Mouse (Mus musculus) megakaryocyte-erythroid progenitor cell, adult 5-6 weeks (primary cell): ENCODE measurements around the gene Pbx1. TPM values are rescaled to one million over a fixed set of nuclear protein-coding genes. Genes with fewer than 3 reads are reported as not detected.

Experiments
- ATAC-seq: replicated peaks from 2 replicates; pipeline ENCODE4 v1.8.0; 2016; ENCODE audit warnings: mild to moderate bottlenecking, inconsistent platforms; ENCODE audit not compliant: severe bottlenecking, poor library complexity, low FRiP score, low TSS enrichment
- total RNA-seq, 2 experiments: library from RNA; stranded (forward) in 1 of 2; stranded (reverse) in 1 of 2; fragments of 200-1000, 215-1000 nt in 1 of 2; fragments of >200 nt in 1 of 2; fragmentation: Nextera tagmentation in 1 of 2; gene quantifications; 2 replicates each; pipeline ENCODE4 v1.2.3; 2014 to 2017

Pbx1 gene
- total RNA-seq, 2 experiments from 2014 or later: 6.9 to 11.0 TPM

GRCm38 (mm10) chr1:168391617-168392499 is 40.2 kb downstream of the Pbx1 start:
- no peak for ATAC-seq

DNA sequence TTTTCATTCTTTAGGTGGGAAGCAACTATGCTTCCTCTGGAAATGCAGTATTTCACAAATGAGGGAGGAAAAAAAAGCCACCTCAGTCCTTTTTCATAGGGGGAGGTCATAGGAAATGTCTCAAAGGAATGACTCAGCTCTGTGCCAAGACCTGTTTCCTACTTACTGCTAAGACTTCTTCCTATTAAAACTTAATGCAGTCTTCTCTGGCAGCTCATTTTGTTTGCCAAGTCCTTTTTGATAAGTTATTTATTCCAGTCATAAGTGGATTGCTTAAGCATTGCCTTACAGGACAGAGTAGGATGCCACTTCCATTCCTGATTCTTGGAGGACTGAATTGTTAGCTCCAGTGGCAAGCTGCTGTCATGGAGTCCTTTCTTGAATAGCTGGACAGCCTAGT is 41.3 kb downstream of the Pbx1 start:
- no peak for ATAC-seq

- ATAC-seq: no peak
These were observed 45.9 kb downstream of the Pbx1 start for GRCm38 (mm10) chr1:168386159-168386558.

DNA sequence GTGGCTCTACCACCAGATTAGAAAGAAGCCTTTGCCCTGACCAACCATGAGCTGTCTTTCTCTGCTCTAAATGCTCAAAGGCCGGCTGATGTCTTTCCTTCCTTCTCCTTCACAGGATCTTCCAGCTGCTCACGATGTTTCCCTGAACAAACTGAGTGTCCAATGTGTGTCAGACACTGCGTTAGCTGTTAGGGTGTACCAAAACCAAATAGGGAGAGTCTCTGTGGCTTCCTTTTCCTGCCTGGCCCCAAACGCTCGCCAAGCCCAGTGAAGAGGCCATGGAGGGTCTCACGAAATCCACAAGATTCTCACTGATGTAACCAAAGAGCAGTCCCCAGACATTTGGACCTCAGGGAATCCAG is 47.5 kb downstream of the Pbx1 start:
- ATAC-seq: no peak

DNA sequence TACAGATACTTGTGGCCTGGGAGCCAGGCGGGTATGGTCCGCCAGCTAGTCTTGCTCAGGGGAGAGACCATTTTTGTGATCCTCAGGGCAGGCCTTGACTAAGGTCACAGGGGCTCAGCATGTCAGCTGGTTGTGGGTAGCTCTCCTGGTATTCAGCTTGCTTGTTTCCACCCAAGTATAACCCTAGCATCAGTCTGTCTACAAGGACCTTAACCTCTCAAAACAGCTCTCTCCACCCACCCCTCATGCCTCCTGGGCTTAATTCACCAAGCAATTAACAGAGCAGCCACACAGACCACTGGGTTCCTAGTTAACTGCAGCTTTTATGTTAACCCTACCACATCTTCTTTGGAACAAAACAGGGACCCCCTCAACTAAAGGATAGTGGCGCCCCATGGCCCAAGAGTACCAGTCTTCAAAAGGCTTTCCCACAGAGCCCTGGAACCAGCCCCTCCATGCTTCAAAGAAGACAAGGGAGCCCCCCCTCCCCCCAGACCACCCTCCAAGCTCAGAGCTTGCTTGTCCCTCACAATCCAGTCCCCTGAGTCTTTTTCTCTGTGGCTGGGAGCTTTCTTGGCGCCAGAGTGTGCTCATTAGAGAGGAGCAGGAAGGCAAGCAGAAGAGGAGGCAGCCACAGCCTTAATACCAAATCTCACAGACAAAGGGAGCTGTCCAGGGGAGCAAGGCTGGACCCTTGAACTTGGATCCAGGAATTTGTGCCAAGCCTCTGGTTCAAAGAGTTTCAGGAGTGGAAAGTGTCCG is 48.1 kb downstream of the Pbx1 start:
- ATAC-seq: no peak

- ATAC-seq: no peak
These were observed 49.3 kb downstream of the Pbx1 start for GRCm38 (mm10) chr1:168382823-168383157.

DNA sequence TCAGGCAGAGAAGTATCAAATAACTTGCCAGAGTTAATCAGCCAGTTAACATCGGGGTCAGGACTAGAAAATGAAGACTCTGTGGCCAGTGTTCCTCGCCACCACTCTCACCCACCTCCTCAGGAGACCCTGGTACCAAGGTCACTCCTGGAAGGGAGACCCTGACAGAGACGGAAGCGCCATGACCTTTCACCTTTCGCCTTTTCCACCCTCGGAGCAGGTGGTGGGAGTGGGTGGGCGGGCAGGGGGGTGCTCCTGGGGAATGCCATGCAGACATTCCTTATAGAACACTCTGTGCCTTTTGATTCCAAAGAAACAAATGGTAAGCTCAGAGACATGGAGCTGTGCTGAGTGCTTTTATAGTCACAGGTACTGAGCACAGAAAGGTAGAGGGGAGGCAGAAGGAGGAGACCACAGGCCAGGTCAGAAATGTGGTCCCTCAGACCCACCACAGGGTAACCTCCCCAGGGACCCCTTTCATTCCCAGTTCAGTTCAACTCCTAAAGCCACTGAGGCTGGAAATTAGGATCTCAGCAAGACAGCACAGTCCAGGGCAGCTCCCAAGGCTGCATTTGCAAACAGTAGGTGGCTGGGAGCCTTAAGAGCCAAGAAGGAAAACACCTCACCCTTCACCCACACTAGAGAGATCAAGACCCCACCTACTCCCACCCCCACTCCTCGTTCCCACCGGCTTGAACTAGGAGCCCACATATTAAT is 49.8 kb downstream of the Pbx1 start:
- ATAC-seq: no peak

GRCm38 (mm10) chr1:168381451-168381850 is 50.6 kb downstream of the Pbx1 start:
- no peak for ATAC-seq

DNA sequence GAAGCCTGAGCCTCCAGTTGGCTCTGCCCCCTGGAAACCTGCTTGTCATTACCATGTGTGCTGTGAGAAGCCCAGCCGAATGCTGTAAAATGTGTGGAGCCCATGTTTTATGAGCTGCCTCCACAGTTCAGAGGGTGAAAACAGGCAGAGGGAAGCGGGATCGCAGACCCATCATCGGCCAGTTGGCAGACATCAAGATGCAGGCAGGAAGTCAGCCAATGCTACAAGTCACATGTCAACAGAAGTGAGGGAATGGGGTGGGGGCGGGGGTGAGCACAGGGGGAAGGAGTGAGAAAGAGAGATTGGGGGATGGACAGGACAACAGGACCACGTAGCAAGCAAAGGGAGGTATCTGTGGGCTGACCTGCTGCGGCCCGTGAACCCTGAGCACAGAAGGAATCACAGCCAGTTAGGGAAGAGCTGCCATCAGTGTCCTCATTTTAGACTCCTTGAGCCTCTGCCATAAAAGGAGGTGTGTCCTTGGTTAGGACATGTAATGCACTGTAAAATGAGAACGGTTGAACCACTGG is 51.8 kb downstream of the Pbx1 start:
- no peak for ATAC-seq

DNA sequence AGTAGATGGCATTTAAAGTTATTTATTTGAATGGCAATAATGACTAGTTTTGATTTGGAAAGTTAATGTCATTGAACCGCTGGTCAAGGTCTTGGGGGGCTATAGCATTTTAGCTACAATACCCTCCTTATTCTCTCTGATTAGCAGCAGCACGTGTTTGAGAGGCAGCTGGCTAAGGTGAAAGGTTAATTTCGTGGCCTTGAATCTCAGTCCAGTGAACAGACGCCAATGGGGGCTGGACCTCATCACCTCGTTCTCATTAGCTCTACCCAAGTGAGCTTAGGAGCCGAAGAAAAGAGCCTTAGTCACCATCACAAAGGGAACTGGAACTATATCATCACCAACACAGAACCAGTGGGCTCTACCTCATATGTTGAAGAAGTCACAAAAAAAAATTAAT is 54.4 kb downstream of the Pbx1 start:
- ATAC-seq: no peak

- ATAC-seq: no peak
These were observed 55.7 kb downstream of the Pbx1 start for GRCm38 (mm10) chr1:168376330-168376729.

- ATAC-seq: no peak
These were observed 57.0 kb downstream of the Pbx1 start for GRCm38 (mm10) chr1:168374953-168375600.

GRCm38 (mm10) chr1:168372089-168372488 is 60.0 kb downstream of the Pbx1 start:
- ATAC-seq: no peak

GRCm38 (mm10) chr1:168370966-168371365 is 61.1 kb downstream of the Pbx1 start:
- ATAC-seq: no peak

DNA sequence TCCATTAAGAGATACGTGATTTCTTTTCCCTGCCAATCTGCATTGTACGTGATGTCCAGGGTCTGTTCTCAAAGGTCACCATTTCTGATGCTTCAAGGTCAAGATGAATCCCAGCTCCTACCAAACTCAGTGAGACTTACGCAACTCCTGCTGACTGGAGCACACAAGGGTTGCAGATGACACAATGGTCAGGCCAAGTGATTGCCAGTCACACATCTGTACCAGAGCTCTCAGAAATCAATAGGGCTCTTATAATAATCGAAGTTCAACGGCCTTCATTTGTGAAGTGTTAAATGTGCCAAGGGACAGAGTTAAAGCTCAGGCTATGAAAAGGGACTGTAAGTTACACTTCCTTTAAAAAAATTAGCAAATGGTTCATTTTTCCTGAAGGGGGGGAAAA is 65.8 kb downstream of the Pbx1 start:
- ATAC-seq: no peak

DNA sequence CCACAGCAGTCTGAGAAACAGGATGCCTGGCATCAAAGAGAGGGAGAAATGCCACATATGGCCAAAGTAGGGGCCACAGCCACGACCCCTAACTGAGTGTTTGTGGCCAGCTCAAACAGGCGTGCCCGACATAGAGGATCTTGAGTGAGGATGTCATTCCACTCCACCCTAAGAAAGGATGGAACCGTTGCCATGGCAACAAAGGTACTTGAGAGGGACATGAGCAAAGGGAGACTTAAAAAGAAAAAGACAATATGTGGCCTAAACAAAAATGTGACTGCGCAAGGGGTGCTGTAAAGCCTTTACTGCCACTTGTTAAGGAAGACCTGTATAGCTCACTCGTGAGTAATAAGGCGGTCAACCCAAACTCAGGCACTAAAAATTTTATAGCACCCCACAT is 67.7 kb downstream of the Pbx1 start:
- ATAC-seq: no peak

- no peak for ATAC-seq
These were observed 69.0 kb downstream of the Pbx1 start for GRCm38 (mm10) chr1:168363053-168363452.

GRCm38 (mm10) chr1:168362464-168362863 is 69.6 kb downstream of the Pbx1 start:
- peak; percentile 94 for ATAC-seq
